13 mouse cellular contexts compared by ENCODE assay signal in genomic region chr19:57413918-57414317, GRCm38 (mm10). TPM values are rescaled to one million over a fixed set of nuclear protein-coding genes. Genes with fewer than 3 reads are reported as not detected.
DNase-seq lines count a peak whose midpoint lies in the region; ATAC-seq and TF ChIP-seq lines count a peak whose summit lies in the region.
"Had no signal": no experiment of that assay in that cellular context is flagged by ENCODE, and none has a peak within 500 bp of the region (broad histone marks: within the 10 kb centered on the region; RNA-seq: fewer than 3 reads in every experiment).

No protein-coding gene starts in this region.

- ATAC-seq in cerebellum, adult (ENCODE audit: insufficient number of reproducible peaks, low FRiP score, low TSS enrichment): no peak
- ATAC-seq: forebrain, embryonic 13.5 days; intestine, embryonic 16.5 days had no signal

- no peak for DNase-seq in layer of hippocampus, adult 2 months (ENCODE audit: low spot score in 2 of 2)
- DNase-seq in layer of hippocampus, postnatal 25 days (ENCODE audit: extremely low spot score in 1 of 2, low spot score in 1 of 2): no peak
- peak; percentile 50 for DNase-seq in thymus, postnatal 14 days
- DNase-seq in thymus, adult 18-20 months: no peak
- peak; percentile 34 for DNase-seq in T-cell, adult 2 months (ENCODE audit: low spot score)
- no peak for DNase-seq in embryo, embryonic 10.5 days (ENCODE audit: low spot score)
- DNase-seq: cerebellum, adult 11-12 months; kidney, postnatal 4 days had no signal

- H3K27ac ChIP-seq in layer of hippocampus, adult 2 months: no peak overlapping the region
- H3K27ac ChIP-seq: forebrain, embryonic 13.5 days; liver, embryonic 15.5 days had no signal

- TF ChIP-seq CTCF in layer of hippocampus, adult 2 months (conservative IDR thresholded peaks at IDR 0.05): peak; percentile 58

- no peak overlapping the region for H3K4me3 ChIP-seq in layer of hippocampus, adult 2 months
- H3K4me3 ChIP-seq: forebrain, embryonic 13.5 days; heart, embryonic 12.5 days; liver, embryonic 15.5 days had no signal

RNA-seq across cellular contexts. Expression of gene Trub1, which starts 38.8 kb away (rescaled TPM):
- total RNA-seq in layer of hippocampus, adult 2 months (2021): 10 to 100 TPM; 17.6 to 17.9 TPM
- 10 to 100 TPM; 20.9 to 21.3 TPM for total RNA-seq in layer of hippocampus, postnatal 25 days (2021)

RNA-seq across cellular contexts. Expression of gene Fam160b1, which starts 53.4 kb away (rescaled TPM):
- 10 to 100 TPM; 21.2 to 22.7 TPM for total RNA-seq in layer of hippocampus, adult 2 months (2021)
- 10 to 100 TPM; 21.1 to 21.7 TPM for total RNA-seq in layer of hippocampus, postnatal 25 days (2021)

Comparison
In these comparisons a context has a peak if more than half of its experiments do, and no peak if none do; other contexts are left out.
1. DNase-seq: peak in thymus, postnatal 14 days (single experiment) and T-cell, adult 2 months (single experiment); none in layer of hippocampus, adult 2 months (0 of 2), layer of hippocampus, postnatal 25 days (0 of 2), thymus, adult 18-20 months (0 of 2) and embryo, embryonic 10.5 days (single experiment).